Mouse (Mus musculus): Measurements from ENCODE around the gene Ddah1.

DNA sequence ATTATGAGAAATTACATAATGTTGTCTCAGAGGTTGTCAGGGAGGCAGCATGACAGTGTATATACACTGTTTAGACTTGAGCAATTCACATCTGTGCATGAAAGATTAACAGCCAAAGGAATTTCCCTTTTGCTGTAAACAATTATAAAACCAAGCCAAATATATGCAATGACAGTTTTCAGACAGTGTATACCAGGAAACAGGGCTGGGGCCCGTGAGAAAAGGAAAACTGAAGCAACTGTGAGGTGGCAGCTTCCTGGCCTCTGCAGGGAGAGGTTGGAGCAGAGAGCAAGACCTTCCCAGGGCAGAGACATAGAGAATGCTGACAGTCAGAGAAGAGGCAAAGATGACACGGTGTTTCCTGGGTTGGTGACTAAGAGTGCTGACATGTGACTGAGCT, 62.0 kb downstream of the Ddah1 start:
- TF ChIP-seq CTCF (IDR thresholded peaks at IDR 0.05; ENCODE audit: low read depth) (no peak), EP300 (optimal IDR thresholded peaks at IDR 0.05) (no peak)
